Mouse (Mus musculus) midbrain, embryonic 16.5 days (tissue): Measurements from ENCODE around the gene Ahcyl2. TPM values are rescaled to one million over a fixed set of nuclear protein-coding genes. Genes with fewer than 3 reads are reported as not detected.

Source experiments
- ATAC-seq: fragments of 200-750 bp; cut with Nextera tagmentation; 2 replicates; pipeline ENCODE4 v1.8.0; 2017; ENCODE audit warnings: moderate TSS enrichment
- H3K27ac ChIP-seq: fragments of 300-500 bp; sonication (generic); 2 replicates; pipeline ENCODE4 v1.5.1; 2014; ENCODE audit warnings: mild to moderate bottlenecking, low read length, mixed read lengths
- H3K27me3 ChIP-seq: fragments of 300-500 bp; sonication (generic); 2 replicates; pipeline ENCODE4 v1.6.1; 2014; ENCODE audit warnings: low read depth, low read length, mixed read lengths; ENCODE audit not compliant: control insufficient read depth, insufficient read depth
- H3K36me3 ChIP-seq: fragments of 300-500 bp; sonication (generic); 2 replicates; pipeline ENCODE4 v1.6.1; 2014; ENCODE audit warnings: mild to moderate bottlenecking, low read length, moderate library complexity, mixed read lengths; ENCODE audit not compliant: control insufficient read depth, insufficient read depth
- H3K4me1 ChIP-seq: fragments of 300-500 bp; sonication (generic); 2 replicates; pipeline ENCODE4 v1.6.1; 2014; ENCODE audit warnings: mild to moderate bottlenecking, low read length, mixed read lengths; ENCODE audit not compliant: control insufficient read depth, insufficient read depth
- H3K4me2 ChIP-seq: fragments of 300-500 bp; sonication (generic); 2 replicates; pipeline ENCODE4 v1.6.1; 2014; ENCODE audit warnings: mild to moderate bottlenecking, low read length, mixed read lengths
- H3K4me3 ChIP-seq: fragments of 300-500 bp; sonication (generic); 2 replicates; pipeline ENCODE4 v1.5.1; 2014; ENCODE audit warnings: low read depth, mild to moderate bottlenecking, low read length, moderate library complexity, mixed read lengths
- H3K9ac ChIP-seq: fragments of 300-500 bp; sonication (generic); 2 replicates; pipeline ENCODE4 v1.6.1; 2014; ENCODE audit warnings: low read depth, low read length, mixed read lengths
- H3K9me3 ChIP-seq: fragments of 300-500 bp; sonication (generic); replicated peaks from 2 replicates; pipeline ENCODE4 v1.6.1; 2014; ENCODE audit warnings: mild to moderate bottlenecking, low read length, mixed read lengths; ENCODE audit not compliant: control insufficient read depth, poor library complexity, severe bottlenecking
- WGBS: fragments of 180-500 bp; shearing (Covaris S2); extraction: QIAGEN DNeasy Blood & Tissue Kit; methylation state at CpG from one replicate; pipeline ENCODE4 v1.1.7; 2014; 5-methylcytosine and 5-hydroxymethylcytosine counted together
- polyA plus RNA-seq: library from polyadenylated mRNA; unstranded; fragments of >200 nt; fragmentation: Nextera tagmentation; extraction: Ambion mirVana; gene quantifications from 2 replicates; pipeline ENCODE4 v1.2.1, GENCODE M21; 2015

Ahcyl2 gene
- polyA plus RNA-seq, 1 experiment from 2014 or later = 17.6 TPM

- no peaks in the 10 kb centered on the region; the same call in 1 of the 2 replicates for H3K4me1 ChIP-seq
- H3K36me3 ChIP-seq = no peaks in the 10 kb centered on the region
- H3K9me3 ChIP-seq = no peaks in the 10 kb centered on the region
- no peaks in the 10 kb centered on the region for H3K27me3 ChIP-seq
- no peak overlapping the region for H3K4me2 ChIP-seq
- no peak for ATAC-seq
- H3K4me3 ChIP-seq = no peak overlapping the region
- H3K9ac ChIP-seq = no peak overlapping the region
- no peak overlapping the region for H3K27ac ChIP-seq
These were observed 12.3 kb downstream of the Ahcyl2 start for GRCm38 (mm10) chr6:29780082-29780481.

- no peak for ATAC-seq
- Histone ChIP-seq H3K36me3 (no peaks in the 10 kb centered on the region), H3K27ac (no peak overlapping the region), H3K4me2 (no peak overlapping the region), H3K4me1 (no peaks in the 10 kb centered on the region), H3K4me3 (no peak overlapping the region), H3K27me3 (no peaks in the 10 kb centered on the region), H3K9me3 (no peaks in the 10 kb centered on the region), H3K9ac (no peak overlapping the region)
- 97% methylated on average over 2 of the region's 2 CpGs for WGBS
These were observed 12.8 kb downstream of the Ahcyl2 start for GRCm38 (mm10) chr6:29780571-29780970.

GRCm38 (mm10) chr6:29782239-29782638 is 14.4 kb downstream of the Ahcyl2 start:
- 62% methylated on average over 1 of the region's 1 CpGs for WGBS
- Histone ChIP-seq H3K4me1 (no peaks in the 10 kb centered on the region), H3K36me3 (no peaks in the 10 kb centered on the region), H3K9ac (no peak overlapping the region), H3K27me3 (no peaks in the 10 kb centered on the region), H3K4me3 (no peak overlapping the region), H3K9me3 (no peaks in the 10 kb centered on the region), H3K4me2 (no peak overlapping the region), H3K27ac (no peak overlapping the region)
- ATAC-seq = no peak

- no peaks in the 10 kb centered on the region for H3K27me3 ChIP-seq
- no peaks in the 10 kb centered on the region for H3K36me3 ChIP-seq
- no peak overlapping the region for H3K9ac ChIP-seq
- H3K4me3 ChIP-seq = no peak overlapping the region
- 89% methylated on average over 6 of the region's 6 CpGs for WGBS
- no peak overlapping the region for H3K4me2 ChIP-seq
- H3K27ac ChIP-seq = no peak overlapping the region
- ATAC-seq = no peak
- H3K4me1 ChIP-seq = peaks cover 3% of the 10 kb centered on the region; the same call in 1 of the 2 replicates
- H3K9me3 ChIP-seq = no peaks in the 10 kb centered on the region
These were observed 16.1 kb downstream of the Ahcyl2 start for GRCm38 (mm10) chr6:29783960-29784359.

- H3K27ac ChIP-seq = no peak overlapping the region
- H3K4me3 ChIP-seq = no peak overlapping the region
- no peaks in the 10 kb centered on the region for H3K36me3 ChIP-seq
- no peaks in the 10 kb centered on the region for H3K9me3 ChIP-seq
- no peaks in the 10 kb centered on the region for H3K27me3 ChIP-seq
- WGBS = 90% methylated on average over 3 of the region's 3 CpGs
- H3K4me2 ChIP-seq = no peak overlapping the region
- peaks cover 5% of the 10 kb centered on the region; the same call in 1 of the 2 replicates for H3K4me1 ChIP-seq
- ATAC-seq = no peak
- H3K9ac ChIP-seq = no peak overlapping the region
These were observed 16.7 kb downstream of the Ahcyl2 start for GRCm38 (mm10) chr6:29784413-29785021.

- H3K4me3 ChIP-seq = no peak overlapping the region
- ATAC-seq = no peak
- peaks cover 5% of the 10 kb centered on the region; the same call in 1 of the 2 replicates for H3K4me1 ChIP-seq
- no peak overlapping the region for H3K27ac ChIP-seq
- no peak overlapping the region for H3K9ac ChIP-seq
- no peaks in the 10 kb centered on the region for H3K27me3 ChIP-seq
- H3K9me3 ChIP-seq = no peaks in the 10 kb centered on the region
- 88% methylated on average over 5 of the region's 5 CpGs for WGBS
- H3K36me3 ChIP-seq = no peaks in the 10 kb centered on the region
- no peak overlapping the region for H3K4me2 ChIP-seq
These were observed 17.9 kb downstream of the Ahcyl2 start for GRCm38 (mm10) chr6:29785759-29786158.

GRCm38 (mm10) chr6:29788779-29789350 is 21.1 kb downstream of the Ahcyl2 start:
- Histone ChIP-seq H3K27ac (no peak overlapping the region), H3K36me3 (no peaks in the 10 kb centered on the region), H3K9ac (no peak overlapping the region), H3K4me1 (peaks cover 5% of the 10 kb centered on the region; the same call in 1 of the 2 replicates), H3K27me3 (no peaks in the 10 kb centered on the region), H3K4me2 (no peak overlapping the region; the same call in 1 of the 2 replicates), H3K9me3 (no peaks in the 10 kb centered on the region), H3K4me3 (no peak overlapping the region)
- WGBS = 11% methylated on average over 3 of the region's 3 CpGs
- ATAC-seq = no peak

GRCm38 (mm10) chr6:29790014-29790698 is 22.3 kb downstream of the Ahcyl2 start:
- H3K4me2 ChIP-seq = no peak overlapping the region
- peaks cover 5% of the 10 kb centered on the region; the same call in 1 of the 2 replicates for H3K4me1 ChIP-seq
- no peaks in the 10 kb centered on the region for H3K36me3 ChIP-seq
- H3K4me3 ChIP-seq = no peak overlapping the region
- H3K9me3 ChIP-seq = no peaks in the 10 kb centered on the region
- no peak overlapping the region for H3K27ac ChIP-seq
- H3K9ac ChIP-seq = no peak overlapping the region
- no peak for ATAC-seq
- WGBS = 93% methylated on average over 3 of the region's 3 CpGs
- no peaks in the 10 kb centered on the region for H3K27me3 ChIP-seq

- no peak overlapping the region for H3K4me3 ChIP-seq
- no peaks in the 10 kb centered on the region for H3K27me3 ChIP-seq
- no peaks in the 10 kb centered on the region for H3K9me3 ChIP-seq
- no peak for ATAC-seq
- H3K9ac ChIP-seq = no peak overlapping the region
- WGBS = 85% methylated on average over 1 of the region's 1 CpGs
- H3K36me3 ChIP-seq = no peaks in the 10 kb centered on the region
- H3K27ac ChIP-seq = no peak overlapping the region
- H3K4me2 ChIP-seq = no peak overlapping the region
- peaks cover 5% of the 10 kb centered on the region; the same call in 1 of the 2 replicates for H3K4me1 ChIP-seq
These were observed 25.7 kb downstream of the Ahcyl2 start for GRCm38 (mm10) chr6:29793520-29793919.
